Mouse (Mus musculus) mouse trophoblast stem cell (cell line): ENCODE data around the gene Olfr96.

Source experiments
- in situ Hi-C, 2 experiments: fragments of 300-500 bp; cut with MseI, MboI; formaldehyde crosslinking; loops; 2 replicates in 1 of 2; 3 replicates in 1 of 2; pipeline ENCODE4 v1.15.1; 2025

Gene Olfr96

GRCm38 (mm10) chr17:37270058-37270701 lies 50.2 kb downstream of the Olfr96 start, which contains the start of gene H2-M3:
H2-M3 (plus strand) TSS chr17:37270220.
- in situ Hi-C loops, result no loop called here

- in situ Hi-C loops, result no loop called here
These were observed 50.8 kb downstream of the Olfr96 start for GRCm38 (mm10) chr17:37270702-37271092.

GRCm38 (mm10) chr17:37275626-37276248 lies 55.8 kb downstream of the Olfr96 start:
- in situ Hi-C loops, result no loop called here
